Mouse (Mus musculus): ENCODE results near the gene Gm49361. TPM values are rescaled to one million over a fixed set of nuclear protein-coding genes. Genes with fewer than 3 reads are reported as not detected.

Gm49361 gene
- polyA plus RNA-seq, 1 experiment: not detected

DNA sequence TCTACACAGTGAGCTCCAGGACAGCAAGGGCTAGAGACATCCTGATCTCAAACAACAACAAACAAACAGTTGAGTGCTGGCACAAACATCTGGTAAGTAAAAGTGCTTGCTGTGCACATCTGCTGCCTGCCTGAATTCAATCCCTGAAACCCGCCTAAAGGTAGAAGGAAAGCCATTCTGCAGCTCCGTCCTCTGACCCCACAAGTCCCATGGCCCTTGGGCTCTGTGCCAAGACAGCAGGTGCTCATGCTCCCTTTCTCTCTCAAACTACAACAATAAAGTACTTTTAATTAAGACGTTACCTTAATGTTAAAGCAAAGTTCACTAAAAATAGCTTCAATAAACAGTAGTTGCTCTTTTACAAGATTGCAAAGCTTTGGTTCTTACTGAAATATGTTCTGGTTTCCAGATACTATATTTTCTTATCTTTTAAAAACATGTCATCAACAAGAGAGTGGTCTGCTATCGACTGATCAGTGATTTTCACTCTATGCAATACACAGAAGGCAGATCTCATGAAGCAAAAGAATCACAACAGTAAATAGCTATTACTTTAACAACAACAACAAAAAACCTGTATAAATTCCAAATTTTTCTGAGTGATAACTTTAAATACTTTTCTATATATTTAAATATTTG lies 125.2 kb downstream of the Gm49361 start:
- no peak for DNase-seq (ENCODE audit: low spot score)

DNA sequence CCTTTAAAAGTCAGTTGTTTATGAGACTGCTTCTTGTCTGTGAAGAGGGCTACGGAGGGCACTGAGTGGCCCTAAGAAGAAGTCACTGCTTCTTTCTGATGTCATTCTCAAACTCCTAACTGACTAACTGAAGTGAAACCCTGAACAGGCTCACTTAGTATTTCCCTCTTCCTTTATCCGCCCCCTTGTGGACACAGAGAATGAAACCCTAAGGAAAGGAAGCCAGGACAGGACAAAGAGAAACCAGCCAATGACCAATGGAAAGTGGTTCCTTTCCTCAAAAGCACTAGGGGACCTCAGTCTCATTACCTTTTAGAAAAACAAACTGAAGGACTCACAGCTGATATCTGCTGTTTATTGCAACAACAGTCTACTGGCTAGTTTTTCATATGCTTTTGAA lies 126.4 kb downstream of the Gm49361 start:
- no peak for DNase-seq (ENCODE audit: low spot score)

DNA sequence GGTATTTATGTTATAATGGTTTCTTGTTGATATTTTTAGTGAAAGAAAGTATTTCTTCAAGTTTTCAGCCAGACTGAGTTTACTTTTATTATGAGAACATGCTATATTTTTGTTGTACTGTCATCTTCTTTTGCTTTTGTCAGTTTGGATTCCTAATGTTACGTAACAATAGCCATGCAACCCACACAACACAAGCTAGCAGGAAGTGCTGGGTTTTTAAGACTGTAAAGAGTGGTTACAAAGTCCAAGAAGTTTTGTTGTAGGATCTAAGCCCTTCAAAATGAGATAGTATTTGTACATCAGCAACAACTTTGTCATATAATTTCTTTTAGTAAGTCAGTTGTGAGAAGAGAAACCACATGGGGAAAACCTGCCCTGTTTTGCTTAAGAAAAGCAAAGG lies 128.2 kb downstream of the Gm49361 start:
- DNase-seq (ENCODE audit: low spot score): no peak

DNA sequence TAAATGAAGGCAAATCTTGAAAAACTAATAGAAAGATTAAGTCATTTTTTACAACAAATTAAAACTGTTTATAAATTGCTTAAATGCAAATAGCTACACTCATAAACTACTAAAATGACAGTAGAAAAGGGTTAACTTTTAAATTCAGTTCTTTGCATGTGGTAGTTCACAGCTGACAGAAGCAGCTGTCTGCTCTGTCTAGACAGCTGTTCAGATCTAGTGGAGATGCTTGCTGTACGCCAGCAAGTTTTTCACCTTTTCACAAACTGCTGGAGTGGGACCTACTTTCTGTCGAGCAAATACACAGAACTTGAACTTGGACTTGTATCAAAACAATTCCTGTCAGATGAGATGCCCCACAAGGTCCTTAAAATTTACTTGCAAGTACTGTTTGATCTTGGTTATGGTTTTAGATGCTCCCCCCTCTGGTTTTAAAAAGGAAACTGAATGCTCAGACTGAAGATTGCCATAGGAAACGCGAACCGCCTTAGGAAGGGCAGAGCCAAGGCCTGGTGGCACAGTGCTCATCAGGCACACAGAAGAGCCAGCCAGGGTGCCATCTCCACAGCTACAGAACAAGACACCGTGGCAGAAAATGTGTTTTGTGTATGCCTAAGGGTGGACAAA lies 129.5 kb downstream of the Gm49361 start:
- DNase-seq (ENCODE audit: low spot score): no peak

DNA sequence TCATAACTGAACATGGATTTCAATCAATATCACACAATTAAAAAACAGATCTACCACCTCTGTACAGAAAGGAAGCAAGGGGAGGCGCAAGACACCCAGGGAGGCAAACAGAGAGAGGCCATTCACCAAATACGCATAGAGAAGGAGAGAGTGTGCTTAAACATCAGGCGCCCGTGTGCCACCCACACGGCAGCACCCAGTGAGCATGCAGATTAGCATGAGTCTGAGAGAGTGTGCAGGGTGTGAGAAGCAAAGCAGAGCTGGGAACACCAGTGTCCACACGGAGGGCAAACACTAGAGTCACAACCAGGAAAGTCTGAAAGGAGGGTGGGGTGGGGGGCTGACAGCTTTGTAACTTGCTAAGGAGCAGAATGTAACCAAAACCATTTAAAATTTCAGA lies 130.1 kb downstream of the Gm49361 start:
- no peak for DNase-seq (ENCODE audit: low spot score)

DNA sequence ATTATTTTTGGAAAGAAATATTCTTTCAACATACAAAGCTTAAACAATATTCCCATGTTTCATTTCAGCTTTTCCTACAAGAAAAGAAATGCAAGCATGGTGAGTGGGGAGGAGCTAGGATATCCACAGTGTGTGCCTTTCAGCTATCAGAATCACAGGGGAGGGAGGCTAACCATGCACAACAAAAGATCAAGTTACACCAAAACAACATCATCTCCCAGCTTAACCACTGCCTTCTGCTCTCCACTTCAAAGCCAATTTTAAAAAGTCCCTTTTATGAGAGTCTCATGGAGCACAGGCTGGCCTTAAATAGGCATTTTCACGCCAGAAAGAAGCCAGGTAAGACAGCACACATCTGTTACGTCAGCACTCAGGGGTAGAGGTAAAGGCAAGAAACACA lies 134.9 kb downstream of the Gm49361 start:
- DNase-seq (ENCODE audit: low spot score): no peak

DNA sequence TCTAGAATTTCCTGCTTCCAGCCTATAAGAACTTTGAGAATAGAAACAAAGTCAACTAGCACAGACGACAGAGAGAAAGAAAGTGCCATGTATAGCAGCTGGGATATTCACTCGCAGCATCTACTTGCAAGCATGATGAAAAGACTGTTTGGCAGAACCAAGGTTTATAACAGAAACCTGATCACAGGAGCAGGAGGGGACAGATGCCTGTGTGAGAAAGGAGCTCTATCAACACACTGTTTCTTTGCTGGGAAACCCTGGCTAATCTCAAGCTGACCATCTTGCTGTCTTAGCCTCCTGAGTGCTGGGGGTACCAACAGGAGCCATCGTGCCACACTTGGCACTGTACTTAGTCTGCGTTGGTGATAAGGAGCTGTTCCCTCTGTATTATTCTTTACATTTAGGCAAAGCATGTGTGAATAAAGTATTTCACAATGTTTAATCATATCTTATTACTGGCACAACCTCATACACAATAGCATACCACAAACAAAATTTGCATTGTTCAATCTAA lies 136.0 kb downstream of the Gm49361 start:
- DNase-seq (ENCODE audit: low spot score): no peak

DNA sequence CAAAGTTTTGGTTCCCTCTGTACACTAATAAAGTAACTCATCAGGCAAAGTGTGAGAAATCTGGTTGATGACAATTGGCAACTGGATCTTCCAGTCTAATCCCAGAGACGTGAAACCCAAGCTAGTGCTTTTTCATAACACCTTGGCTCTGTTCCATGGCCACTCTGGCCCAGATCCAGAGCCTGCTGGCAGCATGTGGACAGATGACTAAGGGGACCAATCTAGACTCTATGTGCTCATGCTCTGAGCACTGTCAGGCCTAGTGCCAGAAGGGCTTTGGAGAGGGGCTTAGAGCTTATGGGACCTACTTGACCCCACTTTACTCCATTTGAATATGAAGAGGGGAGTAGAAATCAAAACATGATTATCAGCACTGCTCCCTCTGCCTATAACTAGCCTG lies 138.4 kb downstream of the Gm49361 start:
- peak; percentile 83 for DNase-seq (ENCODE audit: low spot score)

DNA sequence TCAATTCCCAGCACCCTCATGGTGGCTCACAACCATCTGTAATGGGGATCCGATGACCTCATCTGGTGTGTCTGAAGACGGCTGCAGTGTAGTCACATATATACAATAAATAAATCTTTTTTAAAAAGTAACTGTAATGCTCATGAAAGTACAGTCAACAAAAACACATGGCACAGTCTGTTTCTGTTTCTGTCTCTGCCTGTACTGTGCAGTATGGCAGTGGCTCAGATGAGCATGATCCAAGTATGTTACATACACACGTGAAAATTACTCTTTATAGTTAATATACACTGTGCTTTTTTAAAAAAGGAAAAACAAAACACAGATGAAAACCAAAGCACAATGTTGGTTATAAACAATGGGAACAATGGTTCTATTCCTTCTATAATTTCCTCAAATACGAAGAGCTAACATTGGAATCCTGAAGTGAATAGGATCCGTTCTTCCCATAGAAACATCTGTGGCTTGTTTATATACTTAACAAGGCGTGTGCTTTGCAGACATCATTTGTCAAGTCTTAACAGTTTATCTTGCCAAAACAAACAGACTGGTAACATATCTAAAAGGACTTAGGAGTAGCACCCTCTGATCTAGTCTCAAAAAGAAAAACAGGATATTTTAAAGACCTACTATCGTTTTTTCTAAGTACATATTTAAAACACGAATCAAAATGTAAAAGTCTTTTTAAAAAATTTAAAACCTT lies 139.1 kb downstream of the Gm49361 start:
- DNase-seq (ENCODE audit: low spot score): no peak

DNA sequence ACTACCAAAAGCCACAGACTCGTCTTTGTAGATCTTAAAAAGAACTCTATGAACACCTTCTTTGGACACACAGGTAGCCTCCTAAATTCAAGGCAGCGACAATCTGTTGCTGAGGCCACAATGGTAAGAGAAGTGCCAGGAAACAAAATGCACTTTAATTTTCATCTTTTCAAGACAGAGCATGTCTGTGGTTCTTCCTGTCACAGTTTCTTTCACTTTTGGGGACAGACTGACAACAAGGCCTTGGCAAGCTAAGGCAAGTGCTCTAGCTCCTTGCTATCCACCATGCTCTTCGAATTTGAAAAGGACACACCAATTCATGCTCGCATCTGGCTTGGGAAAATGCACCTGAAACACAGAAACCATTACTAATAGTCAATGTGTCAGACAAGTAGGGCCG lies 152.6 kb downstream of the Gm49361 start:
- DNase-seq (ENCODE audit: low spot score): no peak

Other genes starting within 250 kb of the Gm49361 start
- gene Il17d, start 221.3 kb downstream of the Gm49361 start, polyA plus RNA-seq (2012; rRNA removed): 19.3 and 21.4 TPM in 2 replicates
- 30.9 and 34.9 TPM in 2 replicates for gene Eef1akmt1, start 174.5 kb downstream of the Gm49361 start, polyA plus RNA-seq (2012; rRNA removed)
- gene Xpo4, start 80.7 kb downstream of the Gm49361 start, polyA plus RNA-seq (2012; rRNA removed): 7.6 and 8.8 TPM in 2 replicates
- gene Lats2, start 12.3 kb upstream of the Gm49361 start, polyA plus RNA-seq (2012; rRNA removed): 35.2 and 35.9 TPM in 2 replicates
- 38.9 and 49.8 TPM in 2 replicates for gene Sap18, start 52.1 kb upstream of the Gm49361 start, polyA plus RNA-seq (2012; rRNA removed)
- gene Ska3, start 80.1 kb upstream of the Gm49361 start, polyA plus RNA-seq (2012; rRNA removed): 0.50 and 1.1 TPM in 2 replicates
- gene Mrpl57, start 80.1 kb upstream of the Gm49361 start, polyA plus RNA-seq (2012; rRNA removed): 63.2 and 78.3 TPM in 2 replicates
- gene Zdhhc20, start 144.2 kb upstream of the Gm49361 start, polyA plus RNA-seq (2012; rRNA removed): 29.8 and 31.0 TPM in 2 replicates

Measured in urinary bladder, adult 2 months (tissue).